Mouse (Mus musculus) small intestine, adult 2 months (tissue): ENCODE data around the gene Skap2. TPM values are rescaled to one million over a fixed set of nuclear protein-coding genes. Genes with fewer than 3 reads are reported as not detected.

Experiments
- H3K27ac ChIP-seq: fragments of 200-500 bp; 2 replicates; pipeline ENCODE4 v1.5.1; 2012; ENCODE audit warnings: low read depth, low read length, control low read depth, inconsistent platforms; ENCODE audit not compliant: insufficient read depth
- H3K27me3 ChIP-seq: fragments of 200-500 bp; 2 replicates; pipeline ENCODE4 v1.6.1; 2012; ENCODE audit warnings: mild to moderate bottlenecking, moderate library complexity, low read length, inconsistent platforms; ENCODE audit not compliant: control insufficient read depth, insufficient read depth
- H3K36me3 ChIP-seq: fragments of 200-500 bp; 2 replicates; pipeline ENCODE4 v1.6.1; 2012; ENCODE audit warnings: mild to moderate bottlenecking, low read length, control low read depth, inconsistent platforms; ENCODE audit not compliant: control insufficient read depth, insufficient read depth
- H3K4me1 ChIP-seq: fragments of 200-500 bp; 2 replicates; pipeline ENCODE4 v1.6.1; 2012; ENCODE audit warnings: low read length, inconsistent platforms, mixed read lengths; ENCODE audit not compliant: control insufficient read depth, insufficient read depth, insufficient read length
- H3K4me3 ChIP-seq: fragments of 200-500 bp; 2 replicates; pipeline ENCODE4 v1.5.1; 2012; ENCODE audit warnings: low read depth, mild to moderate bottlenecking, control low read depth, inconsistent platforms, low read length, moderate library complexity
- CTCF ChIP-seq: fragments of 200-500 bp; IDR thresholded peaks from 2 replicates; pipeline ENCODE4 v1.5.1; 2012; ENCODE audit warnings: low read depth, mild to moderate bottlenecking, control low read depth, inconsistent platforms, low read length, moderate library complexity, mixed read lengths; ENCODE audit not compliant: insufficient replicate concordance, insufficient read length; ENCODE audit errors: extremely low read depth
- POLR2A ChIP-seq: fragments of 200-500 bp; IDR thresholded peaks from 2 replicates; pipeline ENCODE4 v1.6.1; 2012; ENCODE audit warnings: low read depth, mild to moderate bottlenecking, control low read depth, inconsistent platforms, low read length, moderate library complexity
- WGBS: fragments of 180-500 bp; shearing (Covaris S2); methylation state at CpG from one replicate; pipeline ENCODE4 v1.1.7; 2018; 5-methylcytosine and 5-hydroxymethylcytosine counted together
- polyA plus RNA-seq: library from polyadenylated mRNA; depleted of rRNA; stranded (reverse); fragments of >200 nt; gene quantifications from 2 replicates; pipeline ENCODE4 v1.2.3, GENCODE M21; 2012

The Skap2 gene
- polyA plus RNA-seq, 1 experiment: 6.5 TPM

DNA sequence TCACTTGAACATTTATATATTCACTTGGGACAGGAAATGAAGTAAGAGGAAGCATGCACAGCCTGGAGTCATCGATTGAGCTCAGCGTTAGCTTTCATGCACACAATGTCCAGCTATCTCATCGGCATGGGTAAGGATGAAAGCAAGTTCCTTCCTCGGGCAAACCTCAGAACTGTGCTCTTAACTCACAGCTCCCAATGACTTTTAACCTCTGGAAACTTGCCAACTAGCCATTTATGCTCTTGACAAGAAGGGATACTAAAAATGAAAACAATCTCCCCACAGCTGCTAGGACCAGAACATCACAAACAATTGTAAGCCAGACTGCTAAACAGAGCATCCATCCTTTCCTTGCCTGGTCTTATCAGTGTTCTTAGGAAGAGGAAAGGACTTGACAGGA lies 53.4 kb downstream of the Skap2 start:
- no peak overlapping the region for H3K4me3 ChIP-seq
- no peaks in the 10 kb centered on the region for H3K27me3 ChIP-seq
- H3K4me1 ChIP-seq: 0 out of 2 replicates have a peak, but pooled peaks cover 2% of the 10 kb centered on the region
- no peak overlapping the region for H3K27ac ChIP-seq
- WGBS: 35% methylated on average over 4 of the region's 4 CpGs
- H3K36me3 ChIP-seq: no peaks in the 10 kb centered on the region
- TF ChIP-seq CTCF (no peak), POLR2A (no peak)

DNA sequence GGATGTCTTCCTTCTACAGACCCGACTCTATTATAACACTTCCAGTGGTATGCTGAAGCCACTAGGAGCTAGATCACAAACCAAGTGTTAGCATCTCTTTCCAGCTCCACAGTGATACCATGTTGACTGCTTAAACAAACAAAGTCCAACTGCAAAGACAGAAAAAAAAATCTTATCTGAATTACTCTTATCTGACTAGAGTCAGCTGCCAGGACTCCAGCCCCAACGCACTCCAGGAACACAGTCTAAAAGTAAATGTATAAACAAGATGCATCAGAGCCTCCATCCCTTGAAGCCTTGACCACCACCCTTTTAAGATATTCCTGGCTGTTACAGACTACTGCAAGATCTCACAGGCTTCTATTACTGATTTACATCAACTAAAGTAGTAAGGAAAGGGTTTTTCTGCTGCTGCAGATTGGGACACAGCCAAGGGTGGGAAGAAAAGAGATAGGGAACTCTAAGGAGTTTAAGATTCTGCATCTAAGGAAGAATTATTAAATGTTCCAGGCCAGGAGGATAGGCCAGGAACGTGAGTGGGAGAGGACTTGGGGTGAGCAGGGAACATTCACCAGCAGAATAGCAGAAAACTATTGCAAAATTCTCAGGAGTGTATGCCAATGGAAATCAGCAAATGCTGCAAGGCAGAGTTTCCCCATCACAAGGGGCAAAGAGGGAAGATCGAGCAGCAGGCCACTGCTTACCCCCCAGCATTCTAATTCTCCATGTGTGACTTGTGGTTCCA lies 56.1 kb downstream of the Skap2 start:
- Histone ChIP-seq H3K36me3 (no peaks in the 10 kb centered on the region), H3K27me3 (no peaks in the 10 kb centered on the region), H3K4me1 (0 out of 2 replicates have a peak, but pooled peaks cover 2% of the 10 kb centered on the region), H3K4me3 (no peak overlapping the region), H3K27ac (no peak overlapping the region)
- TF ChIP-seq CTCF (no peak), POLR2A (no peak)
- 41% methylated on average over 4 of the region's 4 CpGs for WGBS

DNA sequence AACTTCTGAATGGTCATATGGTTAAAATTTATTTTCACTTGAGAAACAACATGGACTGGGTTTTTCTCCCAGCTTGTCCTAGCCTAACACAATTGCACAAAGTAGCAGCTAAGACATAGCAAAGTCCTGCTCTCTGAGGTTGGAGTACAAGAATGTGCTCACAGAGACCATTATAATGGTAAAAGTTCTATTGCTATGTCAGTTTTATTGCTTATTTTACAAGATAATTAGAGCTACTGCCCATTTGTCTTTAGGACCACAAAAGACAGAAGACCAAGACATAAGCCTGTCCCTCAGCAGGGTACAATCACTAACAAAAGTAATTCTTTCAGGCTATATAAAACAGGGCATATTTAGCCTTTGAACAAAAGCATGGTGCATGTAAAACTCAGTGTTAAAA lies 64.7 kb downstream of the Skap2 start:
- Histone ChIP-seq H3K27me3 (no peaks in the 10 kb centered on the region), H3K4me3 (no peak overlapping the region), H3K36me3 (no peaks in the 10 kb centered on the region), H3K27ac (no peak overlapping the region), H3K4me1 (no peaks in the 10 kb centered on the region)
- no peak for TF ChIP-seq POLR2A

DNA sequence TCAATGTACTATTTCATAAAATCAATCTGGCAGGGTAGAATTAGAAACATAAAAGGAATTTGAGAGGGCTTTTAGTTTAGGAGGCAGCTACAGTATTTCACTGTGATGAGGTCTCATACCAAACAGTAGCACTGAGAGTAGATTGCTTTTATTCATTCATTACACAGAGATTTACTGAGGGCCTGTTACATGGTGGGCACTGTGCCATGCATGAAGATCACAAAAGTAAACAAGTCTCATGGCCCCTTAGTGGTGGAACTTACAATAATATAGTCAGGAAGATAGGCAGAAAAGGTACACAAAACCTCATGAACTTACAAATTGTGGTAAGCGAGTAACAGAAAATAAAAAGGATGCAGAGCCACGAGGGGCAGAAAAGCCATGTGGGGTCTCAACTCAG lies 67.4 kb downstream of the Skap2 start:
- no peaks in the 10 kb centered on the region for H3K36me3 ChIP-seq
- TF ChIP-seq POLR2A (no peak), CTCF (no peak)
- H3K27me3 ChIP-seq: no peaks in the 10 kb centered on the region
- H3K4me1 ChIP-seq: no peaks in the 10 kb centered on the region
- H3K27ac ChIP-seq: no peak overlapping the region
- H3K4me3 ChIP-seq: no peak overlapping the region
- 79% methylated on average over 2 of the region's 2 CpGs for WGBS

DNA sequence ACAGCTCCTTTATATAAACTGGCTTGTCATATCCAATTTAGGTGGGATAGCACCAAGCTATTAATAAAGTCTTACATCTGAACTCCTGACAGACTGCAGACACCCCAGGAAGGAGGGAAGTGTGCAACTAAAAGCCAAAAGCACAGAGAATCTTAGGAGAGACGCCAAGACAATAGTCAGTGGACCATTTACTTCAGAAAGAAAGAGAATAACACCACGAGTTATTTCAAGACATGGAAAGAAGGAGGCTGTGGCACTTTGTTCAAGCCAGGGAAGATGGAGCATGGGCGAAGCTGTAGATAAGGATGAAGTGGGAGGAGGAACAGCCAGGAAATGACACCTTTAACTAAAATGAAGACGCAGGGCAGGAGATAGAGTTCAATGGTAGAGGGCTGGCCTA lies 78.4 kb downstream of the Skap2 start:
- Histone ChIP-seq H3K4me1 (no peaks in the 10 kb centered on the region), H3K27ac (no peak overlapping the region), H3K36me3 (no peaks in the 10 kb centered on the region), H3K4me3 (no peak overlapping the region), H3K27me3 (no peaks in the 10 kb centered on the region)
- no peak for TF ChIP-seq POLR2A
- 59% methylated on average over 4 of the region's 4 CpGs for WGBS

DNA sequence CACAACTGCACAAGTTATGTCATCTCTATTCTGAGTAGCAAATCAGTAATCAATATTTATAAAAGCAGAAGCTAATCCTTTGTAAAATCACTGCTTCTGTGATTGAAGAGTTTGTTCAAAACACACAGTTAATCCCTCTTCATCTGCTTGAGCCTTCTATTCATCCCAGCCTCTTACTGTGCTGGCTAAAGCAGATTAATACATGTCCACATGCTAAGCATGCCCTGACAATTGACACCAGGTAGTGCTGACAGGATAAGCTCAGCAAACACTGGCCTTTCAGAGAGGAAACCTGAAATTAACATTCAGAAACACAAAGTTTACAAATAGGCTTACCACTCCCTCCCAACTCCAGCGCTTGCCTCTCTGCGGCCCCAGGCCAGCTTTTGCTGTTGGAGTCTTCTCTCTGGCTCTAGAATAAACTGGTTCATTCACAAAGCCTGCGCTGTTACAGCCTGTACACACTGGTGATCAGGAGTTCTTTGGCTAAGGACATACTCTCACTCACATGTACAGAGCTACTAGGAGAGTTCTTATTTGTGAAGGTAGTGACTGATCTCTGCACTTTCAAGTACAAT lies 79.2 kb downstream of the Skap2 start:
- WGBS: 78% methylated on average over 3 of the region's 3 CpGs
- Histone ChIP-seq H3K4me1 (no peaks in the 10 kb centered on the region), H3K4me3 (no peak overlapping the region), H3K36me3 (no peaks in the 10 kb centered on the region), H3K27ac (no peak overlapping the region), H3K27me3 (no peaks in the 10 kb centered on the region)
- TF ChIP-seq POLR2A: no peak
- no peak for TF ChIP-seq CTCF

DNA sequence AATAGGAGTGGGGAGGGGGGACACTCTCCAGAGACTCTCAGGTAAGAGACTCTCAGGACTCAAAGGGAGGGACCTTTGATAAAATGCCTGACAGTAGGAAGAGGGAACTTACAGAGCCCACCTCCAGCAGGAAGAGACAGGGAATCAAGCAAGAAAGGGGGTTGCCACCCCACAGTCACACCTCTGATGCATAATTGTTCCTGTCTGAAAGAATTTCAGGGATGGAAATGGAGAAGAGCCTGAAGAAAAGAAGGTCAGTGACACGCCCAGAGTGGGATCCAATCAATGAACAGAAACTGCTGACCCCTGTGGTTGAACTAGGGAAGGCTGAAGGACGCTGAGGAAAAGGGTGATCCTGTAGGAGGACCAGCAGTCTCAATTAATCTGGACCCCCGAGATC lies 85.2 kb downstream of the Skap2 start:
- H3K36me3 ChIP-seq: no peaks in the 10 kb centered on the region
- 64% methylated on average over 3 of the region's 3 CpGs for WGBS
- no peaks in the 10 kb centered on the region for H3K27me3 ChIP-seq
- H3K27ac ChIP-seq: no peak overlapping the region
- H3K4me1 ChIP-seq: no peaks in the 10 kb centered on the region
- no peak for TF ChIP-seq POLR2A
- TF ChIP-seq CTCF: no peak
- H3K4me3 ChIP-seq: no peak overlapping the region
